Mouse (Mus musculus) adrenal gland, postnatal 10 days (tissue): ENCODE measurements at regions not wholly inside any gene's neighbourhood (a gene's known extent, or its start where the extent isn't known, plus 50 kb on each side); places are given as distances from the start of the nearest gene placed in this dataset.
A peak's percentile ranks its signal among the peaks of the same experiment; 100 is the strongest.
"Not testable (repeated sequence)": the region's sequence is repeated elsewhere in the genome, so short reads cannot be mapped to it uniquely, and the experiment has no call there.

Experiments used
- DNase-seq: peaks from one replicate; pipeline ENCODE4 v3.0.0; 2021; ENCODE audit warnings: mixed read lengths

DNA sequence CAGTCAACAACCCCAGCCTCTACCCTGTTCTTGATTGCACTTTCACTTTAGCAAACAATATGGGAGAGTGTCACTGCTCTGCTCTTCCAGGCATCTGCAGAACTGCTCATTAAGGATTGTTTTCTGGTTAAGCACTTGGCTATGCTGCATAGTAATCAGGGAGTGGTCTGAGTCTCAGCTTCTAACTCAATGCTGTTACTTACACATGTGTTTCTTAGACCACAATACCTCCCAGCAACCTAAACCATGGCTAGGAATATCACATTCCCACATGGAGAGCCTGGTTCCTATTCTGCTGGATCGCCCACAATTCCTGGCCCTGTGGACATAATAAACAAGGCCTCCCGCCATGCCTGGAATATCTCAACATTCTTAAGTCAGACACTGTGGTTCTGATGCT, 493.3 kb upstream of the Id2 start:
- no peak for DNase-seq

DNA sequence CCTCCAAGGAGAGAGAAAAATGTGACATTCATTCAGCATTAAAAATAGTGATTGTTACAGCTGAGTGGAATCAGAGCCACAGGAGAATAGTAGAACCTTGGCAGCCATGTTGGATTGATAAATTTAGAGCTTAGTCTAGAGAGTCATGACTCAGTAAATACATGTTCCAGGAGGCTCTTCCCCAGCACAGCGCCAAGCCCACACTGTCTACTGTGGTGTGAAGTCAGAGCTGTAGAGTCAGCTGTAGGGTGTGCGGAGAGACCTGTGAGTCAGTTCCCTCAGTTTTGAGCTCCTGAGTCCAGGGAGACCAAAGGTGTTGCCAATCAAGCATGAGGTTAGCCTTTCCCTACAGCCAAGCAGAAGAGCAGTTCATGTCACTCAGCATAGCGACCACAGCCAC, 488.8 kb upstream of the Id2 start:
- no peak for DNase-seq

DNA sequence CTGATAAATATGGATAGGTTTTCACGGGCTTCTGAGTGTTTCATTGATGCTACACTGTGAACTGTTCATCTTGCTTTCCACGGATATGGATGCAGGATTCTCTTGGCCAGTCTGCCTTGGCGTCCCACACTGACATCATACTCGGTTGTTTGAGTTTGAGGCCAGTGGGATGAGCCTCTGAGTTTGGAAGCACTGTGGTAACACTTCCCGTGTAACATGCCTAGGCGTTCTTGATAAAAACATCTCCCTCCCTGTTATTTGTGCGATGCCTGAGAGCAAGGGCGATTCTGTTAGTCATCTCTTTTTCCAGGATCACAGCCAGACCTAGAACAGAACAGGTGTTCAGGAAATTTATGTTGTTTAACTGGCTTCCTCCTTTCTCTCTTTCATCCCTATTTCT, 482.5 kb upstream of the Id2 start:
- no peak for DNase-seq

DNA sequence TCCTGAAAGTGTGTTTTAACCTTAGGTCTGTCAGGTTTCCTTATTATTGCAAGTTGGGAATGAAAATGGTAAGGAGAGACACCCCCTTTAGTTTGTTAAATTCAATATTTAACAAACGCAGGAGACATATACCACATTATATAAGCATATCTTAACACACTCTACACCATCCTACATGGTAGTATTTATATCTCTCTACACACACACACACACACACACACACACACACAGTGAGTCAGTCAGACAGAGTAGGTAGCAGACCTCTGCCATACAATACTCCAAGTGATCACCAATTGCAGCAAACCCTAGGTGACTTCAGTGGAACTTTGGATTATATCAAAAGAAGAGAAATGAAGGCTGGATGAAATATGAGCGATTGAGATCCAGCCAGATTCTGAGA, 468.2 kb upstream of the Id2 start:
- DNase-seq, result no peak

DNA sequence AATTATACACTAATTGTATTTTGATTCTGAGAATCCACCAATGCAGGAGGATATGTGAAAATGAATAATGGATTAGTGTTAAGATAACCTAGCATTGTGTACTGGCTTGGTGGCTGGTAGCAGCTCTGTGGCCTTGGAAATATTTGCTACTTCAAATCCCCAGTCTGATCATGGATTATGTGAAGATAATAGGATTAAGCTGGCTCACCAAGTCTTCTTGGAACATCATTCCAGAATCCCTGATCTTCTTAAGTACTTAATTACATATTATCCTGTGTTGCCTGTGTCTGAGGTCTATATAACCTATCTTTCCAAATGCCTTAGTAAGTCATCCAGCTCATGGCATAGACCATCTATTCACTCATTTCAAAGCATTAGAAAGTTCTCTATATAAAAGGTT, 462.7 kb upstream of the Id2 start:
- DNase-seq, result no peak

DNA sequence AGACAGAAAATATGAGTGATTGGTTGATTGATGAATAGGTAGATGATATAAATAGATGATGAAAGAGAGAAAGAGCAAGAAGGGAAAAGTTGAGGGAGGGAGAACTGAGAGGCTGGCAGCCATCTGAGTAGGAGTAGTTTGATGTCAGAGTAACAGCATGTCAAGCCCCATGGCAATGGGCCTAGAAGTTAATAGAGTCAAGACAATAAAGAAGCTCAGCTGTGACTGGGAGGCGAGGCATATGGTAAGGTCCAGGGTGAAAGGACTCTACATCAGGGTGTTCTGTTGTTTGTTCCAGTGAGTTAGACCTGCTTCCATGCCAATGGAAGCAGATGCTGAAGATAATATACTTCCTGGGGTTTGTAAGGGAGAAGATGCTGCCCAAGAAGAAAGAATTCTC, 456.7 kb upstream of the Id2 start:
- DNase-seq, result no peak

DNA sequence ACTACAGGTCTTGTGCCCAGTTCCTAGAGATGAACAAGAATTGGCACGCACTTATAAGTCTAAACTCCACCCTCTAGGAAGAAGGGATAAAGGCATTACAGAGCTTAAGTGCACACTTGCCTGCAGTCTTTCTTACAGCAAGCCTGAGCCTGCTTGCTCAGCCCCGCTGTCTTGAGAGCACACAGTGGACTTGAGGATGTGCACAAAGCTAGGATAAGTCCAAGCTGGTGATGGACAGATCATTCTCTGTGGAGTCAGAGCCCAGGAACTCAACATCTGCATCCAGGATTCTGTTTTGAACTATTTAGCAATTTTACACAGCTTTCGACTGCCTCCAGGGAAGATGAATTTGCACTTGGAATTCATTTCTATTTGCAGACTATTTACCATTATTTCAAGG, 452.8 kb upstream of the Id2 start:
- DNase-seq, result no peak

DNA sequence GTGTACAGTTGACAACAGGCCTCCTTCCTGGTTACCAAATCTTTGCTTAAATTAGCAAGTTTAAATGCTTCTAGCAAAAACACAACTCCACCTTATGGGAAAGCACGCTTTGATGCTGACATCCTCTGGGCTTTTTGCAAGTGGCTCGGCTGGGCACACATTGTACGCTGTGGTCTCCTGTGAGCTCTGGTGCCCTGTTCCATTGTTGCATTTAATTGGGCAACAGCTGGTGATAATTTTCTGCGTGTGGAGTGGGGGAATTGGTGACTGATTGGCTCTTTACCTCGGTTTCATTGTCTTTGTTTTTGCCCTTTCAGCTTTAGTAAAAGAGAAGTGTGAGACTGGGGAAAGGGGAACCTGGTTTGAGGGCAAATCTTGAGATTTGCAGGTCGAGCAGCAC, 447.3 kb upstream of the Id2 start:
- DNase-seq, result no peak

DNA sequence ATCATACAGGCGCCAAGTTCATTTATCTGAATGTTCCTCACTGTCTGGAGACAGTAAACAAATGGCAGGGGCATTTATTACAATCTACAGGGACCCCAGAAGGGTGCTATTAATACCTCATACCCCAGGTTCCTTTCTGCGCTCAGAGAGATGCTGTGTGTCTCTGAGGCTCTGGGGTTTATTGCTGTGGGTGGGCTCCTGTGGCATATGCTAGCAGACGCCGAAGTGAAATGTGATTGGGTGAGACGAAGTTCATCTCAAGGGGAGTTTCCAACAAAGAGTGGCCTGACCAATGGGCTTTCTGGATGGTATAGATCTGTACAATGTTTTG, 437.6 kb upstream of the Id2 start:
- no peak for DNase-seq

DNA sequence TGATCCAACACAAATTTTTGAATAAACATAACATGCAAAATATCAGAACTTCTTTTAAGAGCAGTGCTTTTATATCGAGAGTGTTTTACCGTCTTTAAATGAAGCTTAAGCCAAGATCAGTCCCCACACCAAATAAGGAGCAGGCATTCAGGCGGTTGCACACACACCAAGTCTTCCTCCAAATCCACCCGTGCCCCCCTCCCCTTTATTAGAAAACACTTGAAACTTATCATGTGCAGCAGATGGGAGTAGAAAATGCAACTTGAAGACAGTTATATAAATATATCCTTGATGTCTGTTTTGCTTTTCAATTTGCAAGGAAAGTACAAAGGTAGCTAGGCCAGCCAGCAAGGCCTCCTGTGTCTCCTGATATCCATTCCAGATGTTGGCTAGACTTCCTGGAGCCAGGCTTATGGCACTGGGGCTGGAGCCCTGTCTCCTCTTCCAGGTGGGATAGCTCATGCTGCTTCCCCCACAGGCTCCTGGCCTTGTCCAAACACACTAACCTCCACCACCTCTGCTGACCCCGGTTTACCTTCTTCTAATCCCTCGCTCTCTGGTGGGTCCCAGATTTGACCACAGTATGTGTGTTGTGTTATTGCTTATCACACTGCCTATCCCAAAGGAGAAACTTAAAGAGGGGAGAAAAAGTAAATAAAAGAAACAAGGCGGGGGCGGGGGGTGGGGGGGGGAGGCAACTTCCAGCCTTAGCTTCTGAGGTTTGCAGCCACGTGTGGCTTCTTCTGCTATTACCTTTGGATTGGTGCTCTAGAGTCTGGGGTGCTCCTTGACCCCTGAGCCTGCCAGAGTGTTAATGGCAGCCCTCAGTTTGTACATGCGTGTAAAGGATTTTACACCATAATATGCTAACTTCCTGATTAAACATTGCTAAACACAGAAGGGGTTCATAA, 437.0 kb upstream of the Id2 start:
- DNase-seq, result no peak

DNA sequence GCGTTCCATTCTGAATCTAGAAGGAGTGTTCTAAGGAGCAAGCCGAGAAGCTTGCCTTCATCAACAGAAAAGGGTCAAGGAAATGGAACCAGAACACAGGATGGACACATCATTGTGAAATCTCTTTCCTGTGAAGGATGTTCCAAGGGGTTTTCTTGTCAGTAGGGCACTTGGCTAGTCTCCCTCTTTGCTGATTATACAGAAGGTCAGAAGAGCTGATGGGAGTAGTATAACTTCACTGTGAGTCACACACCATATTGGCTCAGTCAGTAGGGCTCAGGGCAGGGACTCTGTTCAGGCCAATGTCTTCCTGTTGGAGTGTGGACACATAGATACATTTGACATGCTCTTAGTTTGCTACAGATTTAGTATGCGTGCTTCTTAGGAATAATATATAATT, 433.5 kb upstream of the Id2 start:
- peak; percentile 19 for DNase-seq

DNA sequence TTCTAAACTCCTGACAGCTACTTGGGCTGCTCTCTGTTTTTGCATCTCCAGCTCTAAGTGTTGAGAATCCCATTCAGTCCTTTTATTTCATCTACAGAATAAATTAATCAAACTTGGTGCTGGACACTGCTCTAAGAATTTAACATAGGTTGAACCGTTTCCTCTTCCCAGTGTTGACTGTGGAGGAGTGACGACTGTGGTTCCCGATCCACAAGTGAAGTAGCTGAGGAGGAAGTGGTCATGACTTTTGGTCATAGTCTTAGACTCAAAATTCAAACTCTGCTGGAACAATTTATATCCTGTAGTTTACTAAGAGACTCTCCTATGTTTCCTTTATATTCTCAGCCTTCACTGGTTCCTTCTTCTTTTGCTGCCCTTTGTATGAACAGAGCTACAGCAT, 432.6 kb upstream of the Id2 start:
- DNase-seq, result no peak

DNA sequence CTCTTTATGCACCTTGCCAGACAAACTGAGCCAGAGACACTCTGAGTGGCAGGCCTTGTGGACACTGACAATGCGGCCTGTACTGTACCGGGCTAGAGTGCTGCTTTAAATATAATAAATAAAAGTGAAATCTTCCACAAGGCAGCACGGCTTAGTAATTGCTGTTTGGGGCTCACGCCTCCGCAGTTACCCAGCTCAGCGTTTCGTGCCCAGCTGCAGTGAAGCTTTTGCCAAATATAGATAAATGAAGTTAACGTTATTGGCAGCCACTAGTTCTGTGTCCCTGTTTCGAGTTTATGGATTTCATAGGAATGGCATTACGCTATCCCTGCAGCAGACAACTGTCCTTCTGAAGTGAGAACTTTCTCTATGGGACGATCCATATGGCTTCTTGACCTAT, 429.7 kb upstream of the Id2 start:
- no peak for DNase-seq

DNA sequence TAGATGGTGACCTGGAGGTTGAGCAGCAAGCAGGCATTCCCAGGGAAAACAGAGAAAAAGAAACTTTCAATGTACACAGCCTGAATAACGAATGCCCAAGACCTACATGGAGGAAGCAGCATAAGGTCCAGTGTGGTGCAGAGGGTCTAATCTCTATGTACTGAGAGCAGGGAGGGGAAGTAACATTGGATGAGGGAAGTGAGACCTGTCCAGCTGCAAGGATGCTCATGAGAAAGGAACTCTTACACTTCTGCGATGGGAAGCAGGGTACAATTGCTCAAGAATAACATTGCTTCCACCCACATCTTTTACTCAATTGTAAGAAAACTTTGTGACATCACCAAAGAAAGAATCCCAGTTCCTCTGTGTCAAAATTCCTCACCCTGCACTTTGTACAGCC, 419.8 kb upstream of the Id2 start:
- no peak for DNase-seq

DNA sequence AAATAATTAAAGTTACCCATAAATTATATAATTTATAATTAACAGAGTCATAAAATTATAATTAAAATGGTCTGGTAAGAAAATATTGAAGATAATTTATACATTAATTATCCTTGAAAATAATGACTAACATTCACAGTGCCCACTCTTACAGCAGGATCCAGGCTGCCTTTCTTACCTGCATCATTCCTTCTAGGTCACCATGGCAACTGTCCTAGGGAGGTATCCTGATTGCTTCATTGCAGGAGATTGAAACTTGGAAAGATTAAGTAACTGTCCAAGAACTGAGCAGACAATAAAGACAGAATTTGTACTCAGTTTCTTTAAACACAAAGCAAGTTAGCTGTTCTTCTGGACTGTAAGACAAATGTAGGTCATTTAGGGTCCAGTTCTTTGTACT, 416.7 kb upstream of the Id2 start:
- DNase-seq, result no peak

DNA sequence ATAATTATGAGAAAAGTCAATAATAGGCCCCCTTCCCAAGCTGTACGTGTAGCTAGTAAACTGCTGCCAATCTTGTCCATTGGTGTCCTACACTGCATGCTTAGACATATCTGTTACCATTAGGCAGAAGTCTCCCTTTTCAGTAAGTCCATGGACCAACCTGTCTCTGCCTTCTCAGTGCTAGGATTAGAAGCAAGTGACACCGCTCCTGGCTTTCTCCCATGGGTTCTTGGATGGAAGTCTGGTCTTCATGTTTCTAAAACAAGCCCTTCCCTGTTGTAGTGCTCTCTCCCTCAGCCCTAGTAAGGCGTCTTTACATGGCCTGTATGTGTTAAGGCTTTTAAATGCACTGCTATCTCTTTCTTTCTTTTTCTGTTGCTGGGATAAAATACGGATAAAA, 412.7 kb upstream of the Id2 start:
- no peak for DNase-seq

DNA sequence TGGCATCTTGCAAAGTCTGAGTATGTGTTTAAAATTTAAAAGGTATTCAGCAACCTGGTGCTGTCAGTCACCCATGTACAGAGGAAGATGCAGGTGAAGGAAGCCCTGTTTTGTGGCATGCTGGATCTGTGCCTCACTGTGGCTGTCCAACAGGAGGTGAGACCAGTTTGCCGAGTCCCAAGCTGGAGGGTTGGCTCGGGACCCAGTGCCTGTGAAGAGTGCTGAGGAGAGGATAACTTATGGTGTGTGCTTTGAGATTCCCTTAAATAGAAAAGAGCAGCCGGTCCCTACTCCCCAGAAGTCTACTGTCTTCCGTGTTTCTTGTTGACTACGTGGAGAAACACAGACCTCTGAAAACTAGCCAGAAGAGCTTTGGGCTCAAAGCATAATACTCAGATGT, 396.3 kb upstream of the Id2 start:
- DNase-seq, result no peak

DNA sequence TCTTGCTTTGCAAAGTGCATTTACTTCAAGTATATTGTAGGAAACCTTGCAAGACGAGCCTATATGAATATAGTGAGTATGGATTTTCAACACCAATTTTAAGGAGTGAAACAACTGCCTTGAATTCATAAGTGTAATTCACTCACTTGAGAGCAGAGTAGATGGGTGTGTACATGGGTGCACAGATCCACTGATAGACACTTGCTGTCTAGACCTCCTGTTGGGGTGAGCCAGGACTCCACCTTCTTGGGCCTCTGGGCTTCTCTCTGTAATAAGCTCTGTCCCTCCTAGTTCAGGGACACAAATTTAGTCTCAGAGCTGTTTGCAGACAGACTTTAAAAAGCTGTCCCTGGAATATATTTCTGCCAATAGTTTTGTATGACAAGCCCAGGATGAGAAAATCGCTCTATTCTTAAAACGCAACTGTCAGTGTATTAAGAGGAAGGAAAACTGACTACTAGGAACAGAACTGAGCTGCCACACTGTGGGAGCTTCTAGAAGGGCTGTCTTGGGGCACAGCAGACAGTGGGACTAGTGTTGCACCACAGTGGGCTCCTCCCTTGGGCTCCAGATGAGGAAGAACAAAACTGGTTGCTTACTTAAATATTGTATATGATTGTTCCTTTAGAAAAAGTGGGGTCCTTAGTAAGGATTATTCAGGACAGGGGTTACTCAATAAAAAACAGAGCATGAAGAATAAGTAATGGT, 395.7 kb upstream of the Id2 start:
- no peak for DNase-seq

DNA sequence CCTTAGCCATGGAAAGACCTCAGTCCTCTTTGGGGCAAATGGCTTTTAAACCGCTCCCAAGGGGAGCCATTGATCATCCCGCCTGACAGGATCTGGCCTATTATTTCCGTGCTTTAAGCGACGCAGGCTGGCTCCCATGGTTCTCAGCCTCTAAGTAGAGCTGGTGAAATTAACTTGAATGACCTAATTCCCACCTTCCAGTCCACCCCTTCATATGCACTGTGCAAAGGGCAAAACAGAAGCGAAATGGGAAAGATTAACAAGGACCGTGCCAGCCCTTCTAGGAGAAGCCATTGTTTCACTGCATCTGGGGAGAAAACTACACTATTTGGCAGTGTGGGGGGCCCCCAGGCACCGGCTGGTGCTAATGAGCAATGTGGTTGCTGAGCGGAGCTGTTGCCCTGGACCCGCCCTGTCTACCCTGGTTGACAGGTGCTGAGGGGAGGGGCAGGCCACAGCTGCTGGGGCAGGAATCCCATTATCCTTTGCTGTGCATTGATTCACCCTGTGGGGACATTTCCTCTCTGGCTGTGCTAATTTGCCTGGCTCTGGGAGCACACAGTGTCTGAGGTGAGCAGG, 378.3 kb upstream of the Id2 start:
- no peak for DNase-seq

DNA sequence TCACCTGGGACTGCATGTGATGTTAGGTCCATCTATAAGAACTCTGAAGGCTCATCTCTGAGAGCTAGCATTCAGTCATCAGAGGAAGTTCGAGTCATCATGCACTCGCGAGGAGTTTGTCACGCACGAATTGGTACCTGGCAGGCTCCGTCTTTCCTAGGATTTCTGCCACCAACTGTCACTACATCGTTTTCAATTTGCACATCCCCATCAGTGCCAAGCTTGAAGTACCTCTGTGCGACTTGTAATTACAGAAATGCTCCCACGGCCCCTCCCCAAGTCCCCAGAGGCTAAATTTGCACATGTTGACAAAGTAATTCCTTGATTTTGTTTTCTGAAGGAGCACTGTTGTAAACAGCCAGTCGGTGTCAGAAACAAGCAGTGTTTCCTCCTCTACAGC, 372.2 kb upstream of the Id2 start:
- no peak for DNase-seq

DNA sequence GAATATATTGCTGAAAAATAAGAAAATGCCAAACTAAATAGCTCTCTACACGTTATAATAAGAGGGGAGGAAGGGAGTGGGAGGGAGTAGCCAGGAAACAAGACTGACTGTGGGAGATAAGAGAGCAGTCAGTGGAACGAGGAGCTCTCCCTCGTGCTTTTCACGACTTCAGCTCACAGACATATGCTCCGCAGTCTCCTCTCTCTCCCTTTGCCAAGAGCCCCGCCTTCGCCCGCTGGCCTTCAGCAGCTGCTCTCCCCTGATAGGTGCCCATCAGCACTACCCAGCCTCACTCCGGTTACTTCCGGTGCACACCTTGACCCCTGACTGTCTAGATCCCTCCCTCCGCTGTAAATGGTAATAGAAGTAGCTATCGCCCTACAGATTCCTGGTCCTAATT, 370.8 kb upstream of the Id2 start:
- DNase-seq, result peak; percentile 10

DNA sequence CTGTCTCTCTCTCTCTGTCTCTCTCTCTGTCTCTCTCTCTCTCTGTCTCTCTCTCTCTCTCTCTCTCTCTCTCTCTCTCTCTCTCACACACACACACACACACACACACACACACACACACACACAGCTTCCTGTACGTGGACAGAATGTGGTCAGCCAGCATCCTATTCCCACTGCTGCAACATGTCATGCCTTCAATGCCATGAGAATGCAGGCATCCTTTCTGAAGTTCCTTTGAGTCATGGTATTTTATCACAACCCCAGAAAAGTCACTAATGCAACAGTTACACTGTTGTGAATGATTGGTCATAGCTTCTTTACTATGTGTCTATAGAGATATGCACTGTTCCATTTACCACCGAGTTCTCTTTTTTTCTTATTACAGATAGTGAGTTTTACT, 365.8 kb upstream of the Id2 start:
- not testable (repeated sequence) for DNase-seq

DNA sequence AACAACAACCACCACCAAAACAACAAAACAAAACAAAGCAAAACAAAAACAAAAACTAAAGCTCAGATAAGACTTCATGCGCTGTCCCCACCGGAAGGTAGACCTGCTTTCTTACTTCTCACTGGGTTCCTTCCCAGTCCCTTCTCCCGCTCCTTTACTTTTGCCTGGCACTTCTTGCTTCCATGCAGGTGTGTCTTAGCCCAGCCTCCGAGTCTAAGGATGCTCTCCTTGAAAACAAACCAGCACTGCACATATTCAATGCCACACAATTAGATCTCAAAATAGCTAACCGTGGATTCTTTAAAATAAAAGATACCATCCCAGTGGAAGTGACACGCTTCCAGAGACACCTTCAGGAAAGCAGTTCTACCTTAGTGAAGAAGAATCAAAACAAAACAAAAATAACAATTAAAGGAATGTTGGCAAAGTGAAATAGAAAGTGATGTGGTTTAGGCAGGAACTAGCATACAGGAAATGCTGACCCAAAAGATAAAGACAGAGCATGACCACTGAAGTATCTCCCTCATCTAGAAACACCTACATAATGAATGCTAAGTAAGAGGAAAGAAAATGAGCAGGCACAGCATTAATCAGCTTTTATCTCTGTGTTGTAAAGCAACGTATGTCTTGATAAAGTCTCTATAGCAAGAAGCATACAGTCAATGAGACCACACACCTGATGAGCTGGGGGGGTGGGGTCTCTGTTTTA, 358.5 kb upstream of the Id2 start:
- DNase-seq, result no peak
